Mouse (Mus musculus) c-Kit-positive CD71-positive TER-119-positive erythroid progenitor cells, embryonic 14.5 days (primary cell): ENCODE measurements at regions not wholly inside any gene's neighbourhood (a gene's known extent, or its start where the extent isn't known, plus 50 kb on each side); places are given as distances from the start of the nearest gene placed in this dataset.
A peak's percentile ranks its signal among the peaks of the same experiment; 100 is the strongest.
"Not testable (repeated sequence)": the region's sequence is repeated elsewhere in the genome, so short reads cannot be mapped to it uniquely, and the experiment has no call there.

Experiments
- DNase-seq: peaks from one replicate; pipeline ENCODE4 v3.0.0-alpha.2; 2013; ENCODE audit warnings: low spot score

DNA sequence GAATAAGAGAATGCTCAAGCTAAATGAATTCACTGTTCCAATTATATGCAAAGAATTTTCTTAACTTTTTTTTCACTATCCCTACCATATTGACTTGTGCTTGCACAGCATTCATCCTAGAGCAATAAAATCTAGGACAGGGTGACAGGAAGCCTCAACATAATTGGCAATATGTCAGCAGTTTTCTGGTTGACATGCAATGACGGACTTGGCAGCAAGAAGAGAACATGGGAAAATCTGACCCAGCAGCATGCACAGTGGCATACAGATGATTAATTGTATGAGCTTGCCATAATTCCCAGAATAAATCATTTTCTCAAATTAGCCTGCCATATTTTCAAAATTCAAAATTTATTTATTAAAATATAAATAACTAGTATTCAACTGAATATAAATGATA lies 152.7 kb downstream of the Amy2a5 start:
- DNase-seq: no peak

DNA sequence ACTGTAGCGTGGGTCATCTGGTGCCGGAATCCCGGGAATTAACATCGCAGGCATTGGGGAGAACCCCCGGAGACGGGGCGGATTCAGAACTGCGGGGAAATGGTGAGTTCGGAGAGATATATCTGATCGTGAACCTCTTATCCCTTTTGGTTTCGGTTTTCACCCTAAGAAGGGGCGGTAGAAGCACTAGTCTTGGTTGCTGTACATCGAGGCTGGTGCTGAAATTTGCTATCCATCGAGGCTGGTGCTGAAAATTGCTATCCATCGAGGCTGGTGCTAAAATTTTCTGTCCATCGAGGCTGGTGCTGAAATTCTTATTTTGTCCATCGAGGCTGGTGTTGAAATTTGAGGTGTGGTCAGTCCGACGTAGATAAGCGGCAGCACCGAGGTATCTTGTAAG lies 167.8 kb downstream of the Amy2a5 start:
- DNase-seq: not testable (repeated sequence)

DNA sequence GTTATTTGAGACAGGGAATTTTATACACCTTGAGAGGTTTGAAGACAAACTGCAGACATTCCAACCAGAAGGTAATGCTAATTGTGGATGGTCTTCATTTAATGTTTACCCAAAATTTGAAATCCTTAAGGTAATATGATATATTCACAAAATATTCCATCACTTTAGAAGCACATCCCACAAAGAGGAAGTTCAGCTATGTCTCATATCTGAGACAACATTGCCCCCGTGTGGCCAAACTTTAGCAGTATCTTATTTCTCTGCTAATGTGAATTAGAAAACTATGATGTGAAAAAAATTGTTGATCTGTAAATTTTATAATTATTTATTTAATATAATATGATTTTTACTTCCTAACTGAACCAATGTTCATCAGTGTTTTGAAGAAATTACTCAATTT lies 177.9 kb downstream of the Amy2a5 start:
- peak; percentile 12 for DNase-seq
